Mouse (Mus musculus) lung, postnatal 0 days (tissue): ENCODE results near the gene Gm20716.

Experiments used
- CTCF ChIP-seq: IDR thresholded peaks from 2 replicates; pipeline ENCODE4 v1.5.1; 2016; ENCODE audit warnings: antibody characterized with exemption, mild to moderate bottlenecking
- EP300 ChIP-seq: IDR thresholded peaks from 2 replicates; pipeline ENCODE4 v1.6.1; 2016; ENCODE audit warnings: antibody characterized with exemption, mild to moderate bottlenecking, control low read depth

DNA sequence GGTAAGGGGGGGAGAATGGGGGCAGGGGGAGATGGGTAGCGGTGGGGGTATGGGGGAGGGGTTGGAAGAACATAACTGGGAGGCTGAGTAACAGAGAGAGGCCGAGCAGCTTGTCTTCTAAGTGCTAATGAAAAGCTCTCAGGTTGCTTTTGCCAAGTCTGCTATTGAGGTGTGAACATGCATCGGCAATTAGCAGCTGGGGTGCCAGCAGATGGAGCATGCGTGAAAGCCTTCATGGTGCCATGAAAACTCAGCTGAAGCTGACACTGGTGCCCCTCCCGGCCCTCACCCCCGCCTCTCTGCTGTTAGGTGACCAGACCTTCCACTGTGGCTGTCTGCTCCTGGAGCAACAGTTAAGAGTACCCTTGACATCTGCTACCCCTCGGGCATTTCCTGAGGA is 23.7 kb upstream of the Gm20716 start:
- TF ChIP-seq CTCF, result no peak
- no peak for TF ChIP-seq EP300
